Mouse (Mus musculus) liver, embryonic 12.5 days (tissue): ENCODE measurements at regions not wholly inside any gene's neighbourhood (a gene's known extent, or its start where the extent isn't known, plus 50 kb on each side); places are given as distances from the start of the nearest gene placed in this dataset.

Source experiments
- ATAC-seq: fragments of 200-750 bp; cut with Nextera tagmentation; 2 replicates; pipeline ENCODE4 v1.8.0; 2017; ENCODE audit warnings: moderate number of reproducible peaks, mild to moderate bottlenecking, moderate library complexity
- H3K27ac ChIP-seq: fragments of 300-500 bp; sonication (generic); 2 replicates; pipeline ENCODE4 v1.5.1; 2016; ENCODE audit warnings: mild to moderate bottlenecking
- H3K27me3 ChIP-seq: fragments of 300-500 bp; sonication (generic); replicated peaks from 2 replicates; pipeline ENCODE4 v1.6.1; 2016; ENCODE audit warnings: mild to moderate bottlenecking, moderate library complexity
- H3K36me3 ChIP-seq: fragments of 300-500 bp; sonication (generic); 2 replicates; pipeline ENCODE4 v1.6.1; 2016; ENCODE audit warnings: mild to moderate bottlenecking, moderate library complexity
- H3K4me1 ChIP-seq: fragments of 300-500 bp; sonication (generic); 2 replicates; pipeline ENCODE4 v1.6.1; 2016
- H3K4me2 ChIP-seq: fragments of 300-500 bp; sonication (generic); 2 replicates; pipeline ENCODE4 v1.6.1; 2016; ENCODE audit warnings: mild to moderate bottlenecking, moderate library complexity
- H3K4me3 ChIP-seq: fragments of 300-500 bp; sonication (generic); 2 replicates; pipeline ENCODE4 v1.5.1; 2016; ENCODE audit warnings: mild to moderate bottlenecking, moderate library complexity
- H3K9ac ChIP-seq: fragments of 300-500 bp; sonication (generic); 2 replicates; pipeline ENCODE4 v1.6.1; 2016; ENCODE audit warnings: mild to moderate bottlenecking, moderate library complexity
- H3K9me3 ChIP-seq: fragments of 300-500 bp; sonication (generic); replicated peaks from 2 replicates; pipeline ENCODE4 v1.6.1; 2016; ENCODE audit warnings: mild to moderate bottlenecking, moderate library complexity
- WGBS: fragments of 180-500 bp; shearing (Covaris S2); methylation state at CpG from one replicate; pipeline ENCODE4 v1.1.7; 2016; ENCODE audit not compliant: insufficient replicate concordance; 5-methylcytosine and 5-hydroxymethylcytosine counted together

DNA sequence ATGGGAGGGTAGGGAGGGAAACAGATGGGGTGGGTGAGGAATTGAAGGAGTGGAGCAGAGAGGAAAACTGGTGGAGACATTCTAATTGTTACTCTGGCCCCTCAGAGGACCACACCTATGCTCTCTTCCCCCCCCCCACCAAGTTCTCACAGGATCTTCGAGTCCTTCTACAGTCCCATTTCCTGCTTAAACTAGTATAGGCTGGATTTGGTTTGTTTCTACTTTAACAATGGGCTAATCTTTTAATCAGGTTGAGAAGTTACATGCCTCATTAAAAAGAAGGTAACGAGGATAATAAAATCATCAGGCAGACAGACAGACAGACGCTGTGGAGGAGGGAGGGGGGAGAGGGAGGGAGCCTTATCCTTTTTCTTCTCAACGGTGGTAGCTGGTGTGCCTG lies 167.7 kb upstream of the Prok2 start:
- Histone ChIP-seq H3K27me3 (peaks cover 16% of the 10 kb centered on the region), H3K4me3 (no peak overlapping the region)
- no peak for ATAC-seq

DNA sequence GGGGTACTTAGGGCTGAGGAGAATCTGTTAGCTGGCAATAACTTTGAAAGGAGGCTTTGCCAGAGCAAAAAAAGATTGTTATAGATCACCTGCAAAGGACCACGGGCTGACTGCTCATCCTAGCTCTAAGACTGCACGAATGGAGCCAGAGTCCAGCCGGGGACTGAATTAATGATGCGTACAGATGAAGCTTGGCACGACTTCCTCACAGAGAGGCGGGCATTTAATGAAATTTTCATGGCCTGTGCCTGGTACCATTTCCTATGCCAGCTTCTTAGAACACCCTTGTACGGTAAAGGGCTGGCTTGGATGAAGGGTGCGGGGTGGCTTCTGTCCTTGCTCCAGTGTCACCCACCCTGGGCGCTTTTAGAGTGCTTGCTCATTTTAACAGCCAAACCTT lies 166.0 kb upstream of the Prok2 start:
- no peak for ATAC-seq
- no peaks in the 10 kb centered on the region for H3K9me3 ChIP-seq
- 72% methylated on average over 9 of the region's 9 CpGs for WGBS
- no peak overlapping the region for H3K4me2 ChIP-seq
- H3K27me3 ChIP-seq, result peaks cover 27% of the 10 kb centered on the region
- no peak overlapping the region for H3K4me3 ChIP-seq
- H3K36me3 ChIP-seq, result no peaks in the 10 kb centered on the region
- no peaks in the 10 kb centered on the region for H3K4me1 ChIP-seq
- no peak overlapping the region for H3K27ac ChIP-seq
- no peak overlapping the region for H3K9ac ChIP-seq

More for the DNA sequence above, 167.7 kb upstream of the Prok2 start:
- H3K9ac ChIP-seq, result no peak overlapping the region
- no peaks in the 10 kb centered on the region for H3K9me3 ChIP-seq
- WGBS, result 34% methylated on average over 4 of the region's 4 CpGs
- H3K4me1 ChIP-seq, result no peaks in the 10 kb centered on the region
- H3K36me3 ChIP-seq, result no peaks in the 10 kb centered on the region
- H3K4me2 ChIP-seq, result no peak overlapping the region
- H3K27ac ChIP-seq, result no peak overlapping the region

DNA sequence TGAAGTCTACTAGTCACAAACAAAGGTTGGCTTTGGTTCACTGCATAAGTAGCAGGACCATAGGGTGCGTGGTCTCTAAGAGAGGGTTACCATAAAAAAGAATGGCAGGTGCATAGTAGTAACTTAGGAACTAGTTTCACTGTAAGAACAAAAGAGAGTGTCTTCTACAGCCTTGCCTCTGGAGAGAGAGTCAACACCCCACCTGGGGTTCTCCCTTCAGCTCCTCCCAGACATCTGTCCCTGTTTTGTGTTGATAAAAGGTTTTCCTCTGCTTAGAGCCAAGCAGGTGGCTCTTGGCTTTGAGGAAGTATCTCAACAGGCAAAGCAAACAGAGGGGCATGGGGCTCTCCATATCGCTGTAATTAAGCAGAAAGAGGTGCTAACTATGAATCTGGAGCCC lies 165.6 kb upstream of the Prok2 start:
- Histone ChIP-seq H3K27me3 (peaks cover 27% of the 10 kb centered on the region), H3K27ac (no peak overlapping the region), H3K9me3 (no peaks in the 10 kb centered on the region), H3K9ac (no peak overlapping the region), H3K36me3 (no peaks in the 10 kb centered on the region), H3K4me1 (no peaks in the 10 kb centered on the region), H3K4me3 (no peak overlapping the region), H3K4me2 (no peak overlapping the region)
- WGBS, result 48% methylated on average over 2 of the region's 2 CpGs
- no peak for ATAC-seq

DNA sequence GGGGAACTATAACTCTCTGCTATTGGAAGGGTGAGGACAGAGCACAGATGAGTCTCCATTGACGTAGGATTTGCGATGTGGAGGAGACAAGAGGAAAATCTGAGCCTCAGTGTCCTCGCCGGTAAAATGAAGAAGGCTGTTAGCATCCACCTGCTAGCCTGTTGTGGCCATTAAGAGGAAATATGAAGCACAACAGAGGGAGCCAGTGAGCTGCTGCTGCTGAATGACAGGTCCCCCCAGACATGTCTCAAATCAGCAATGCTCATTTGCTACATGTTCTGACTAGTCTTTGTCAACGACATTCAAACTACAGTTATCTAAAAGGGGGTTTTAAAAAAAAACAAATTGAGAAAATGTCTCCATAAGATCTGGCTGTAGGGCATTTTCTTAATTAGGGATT lies 164.6 kb upstream of the Prok2 start:
- H3K27me3 ChIP-seq, result peaks cover 27% of the 10 kb centered on the region
- WGBS, result 65% methylated on average over 5 of the region's 5 CpGs
- no peak overlapping the region for H3K4me2 ChIP-seq
- no peaks in the 10 kb centered on the region for H3K36me3 ChIP-seq
- ATAC-seq, result no peak
- no peaks in the 10 kb centered on the region for H3K9me3 ChIP-seq
- H3K9ac ChIP-seq, result no peak overlapping the region
- no peak overlapping the region for H3K27ac ChIP-seq
- no peak overlapping the region for H3K4me3 ChIP-seq
- no peaks in the 10 kb centered on the region for H3K4me1 ChIP-seq

DNA sequence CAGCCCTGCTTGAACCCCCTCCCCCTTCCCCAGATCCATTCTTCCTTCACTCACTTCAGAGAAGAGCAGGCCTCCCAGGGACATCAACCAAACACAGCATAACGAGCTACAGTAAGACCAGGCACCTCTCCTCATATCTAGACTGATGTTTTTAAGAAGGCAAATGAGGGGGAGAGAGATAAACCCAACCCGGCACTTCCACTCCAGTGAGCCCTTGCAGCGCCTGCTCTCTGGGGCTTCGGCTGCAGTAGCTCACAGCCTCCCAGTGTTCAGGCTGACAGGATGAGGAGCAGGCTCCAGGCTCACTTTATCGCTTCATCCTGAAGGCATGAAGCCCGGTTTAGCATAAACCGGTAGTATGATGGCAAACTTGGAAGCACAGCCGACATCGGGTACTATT lies 162.9 kb upstream of the Prok2 start:
- no peaks in the 10 kb centered on the region for H3K36me3 ChIP-seq
- no peak overlapping the region for H3K27ac ChIP-seq
- no peaks in the 10 kb centered on the region for H3K4me1 ChIP-seq
- no peaks in the 10 kb centered on the region for H3K9me3 ChIP-seq
- peaks cover 35% of the 10 kb centered on the region for H3K27me3 ChIP-seq
- H3K9ac ChIP-seq, result no peak overlapping the region
- no peak overlapping the region for H3K4me2 ChIP-seq
- WGBS, result 30% methylated on average over 9 of the region's 9 CpGs
- no peak overlapping the region for H3K4me3 ChIP-seq
- no peak for ATAC-seq

DNA sequence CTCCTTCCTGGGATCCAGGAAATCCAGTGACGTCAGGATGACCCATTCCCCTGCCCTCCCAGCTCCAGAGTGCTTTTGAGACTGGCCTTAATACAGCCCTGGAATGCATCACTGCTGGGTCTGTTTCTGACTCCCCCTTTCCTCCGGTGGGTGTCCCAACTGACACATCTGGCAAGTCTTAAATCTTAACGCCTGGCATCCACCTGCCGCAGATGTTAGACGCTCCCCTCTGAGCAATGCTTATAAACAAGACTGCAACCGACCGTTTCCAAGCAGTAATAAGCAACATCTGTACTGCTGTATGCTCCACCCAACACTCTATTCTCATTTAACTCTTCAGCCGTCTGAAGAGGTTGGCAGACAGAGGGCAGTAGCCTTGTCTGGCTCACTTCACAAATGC lies 161.7 kb upstream of the Prok2 start:
- no peak overlapping the region for H3K4me2 ChIP-seq
- H3K27me3 ChIP-seq, result peaks cover 35% of the 10 kb centered on the region
- H3K9ac ChIP-seq, result no peak overlapping the region
- 55% methylated on average over 8 of the region's 8 CpGs for WGBS
- no peaks in the 10 kb centered on the region for H3K9me3 ChIP-seq
- no peak for ATAC-seq
- no peak overlapping the region for H3K27ac ChIP-seq
- no peak overlapping the region for H3K4me3 ChIP-seq
- H3K36me3 ChIP-seq, result no peaks in the 10 kb centered on the region
- no peaks in the 10 kb centered on the region for H3K4me1 ChIP-seq

DNA sequence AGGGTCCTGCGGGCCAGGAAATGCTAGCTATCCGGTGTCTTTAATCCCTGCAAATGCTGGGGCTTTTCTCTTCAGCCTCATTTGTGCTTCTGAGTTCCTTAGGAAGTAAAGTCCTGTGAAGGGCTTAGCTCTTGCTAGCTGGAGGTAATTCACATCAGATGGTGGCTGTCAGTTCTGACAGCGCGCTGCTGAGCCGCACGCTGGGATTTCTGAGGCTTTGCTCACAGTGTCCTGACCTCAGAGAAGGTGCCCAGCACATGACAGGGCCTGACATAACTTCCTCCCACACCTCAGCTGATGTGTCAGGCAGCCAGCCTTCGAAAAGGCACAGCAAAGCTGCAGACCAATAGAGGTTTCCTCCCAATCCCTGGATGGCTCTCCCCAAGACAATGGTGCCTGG lies 158.6 kb upstream of the Prok2 start:
- Histone ChIP-seq H3K4me2 (no peak overlapping the region), H3K36me3 (no peaks in the 10 kb centered on the region), H3K4me1 (no peaks in the 10 kb centered on the region), H3K4me3 (no peak overlapping the region), H3K9me3 (no peaks in the 10 kb centered on the region), H3K27ac (no peak overlapping the region), H3K9ac (no peak overlapping the region), H3K27me3 (peaks cover 24% of the 10 kb centered on the region)
- no peak for ATAC-seq
- WGBS, result 5% methylated on average over 7 of the region's 7 CpGs

DNA sequence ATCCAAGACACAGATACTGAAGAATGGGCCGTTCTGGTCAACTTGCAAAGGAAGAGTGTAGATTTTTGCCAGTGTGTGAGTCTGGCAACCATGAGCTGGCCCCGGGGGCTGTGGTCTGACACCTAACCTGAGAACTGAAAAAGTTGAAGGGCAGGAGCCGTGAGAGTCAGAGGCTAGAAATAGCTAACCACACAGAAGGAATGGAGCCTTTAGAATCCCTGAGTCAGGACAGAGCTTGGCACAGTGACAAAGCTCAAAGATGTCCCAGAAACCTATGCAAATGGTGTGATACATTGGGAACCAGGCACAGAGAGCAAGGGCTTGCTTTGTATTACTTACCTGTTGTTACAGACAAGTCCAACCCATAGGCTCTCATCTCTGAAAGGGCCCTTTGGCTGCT lies 157.9 kb upstream of the Prok2 start:
- H3K36me3 ChIP-seq, result no peaks in the 10 kb centered on the region
- H3K9ac ChIP-seq, result no peak overlapping the region
- no peak overlapping the region for H3K4me2 ChIP-seq
- no peak overlapping the region for H3K27ac ChIP-seq
- H3K9me3 ChIP-seq, result no peaks in the 10 kb centered on the region
- peaks cover 20% of the 10 kb centered on the region; the same call in 1 of the 2 replicates for H3K27me3 ChIP-seq
- no peak for ATAC-seq
- H3K4me3 ChIP-seq, result no peak overlapping the region
- H3K4me1 ChIP-seq, result no peaks in the 10 kb centered on the region
- WGBS, result 59% methylated on average over 3 of the region's 3 CpGs

DNA sequence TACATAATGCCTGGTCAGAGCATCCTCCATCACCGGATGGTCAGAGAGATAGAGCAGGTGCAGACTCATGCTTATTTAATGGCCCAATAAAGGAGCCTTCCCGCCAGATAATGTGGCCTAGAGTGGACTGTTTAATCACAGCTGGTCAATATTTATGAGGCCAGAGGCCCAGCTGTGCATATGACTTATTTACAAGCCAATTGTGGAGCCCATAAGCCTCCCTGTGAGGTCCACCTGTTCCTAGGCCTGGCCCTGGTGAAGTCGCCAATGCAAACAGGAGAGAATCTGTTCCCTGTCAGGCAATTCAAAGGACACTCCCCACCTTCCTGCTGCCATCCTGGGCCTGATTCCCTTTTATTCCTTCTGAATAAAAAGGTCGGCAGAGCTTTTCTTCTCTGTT lies 155.4 kb upstream of the Prok2 start:
- no peak overlapping the region for H3K27ac ChIP-seq
- no peak overlapping the region for H3K9ac ChIP-seq
- no peak overlapping the region for H3K4me2 ChIP-seq
- H3K27me3 ChIP-seq, result peaks cover 8% of the 10 kb centered on the region; the same call in 1 of the 2 replicates
- ATAC-seq, result no peak
- no peaks in the 10 kb centered on the region for H3K9me3 ChIP-seq
- WGBS, result 57% methylated on average over 4 of the region's 4 CpGs
- H3K4me3 ChIP-seq, result no peak overlapping the region
- H3K4me1 ChIP-seq, result no peaks in the 10 kb centered on the region
- no peaks in the 10 kb centered on the region for H3K36me3 ChIP-seq

DNA sequence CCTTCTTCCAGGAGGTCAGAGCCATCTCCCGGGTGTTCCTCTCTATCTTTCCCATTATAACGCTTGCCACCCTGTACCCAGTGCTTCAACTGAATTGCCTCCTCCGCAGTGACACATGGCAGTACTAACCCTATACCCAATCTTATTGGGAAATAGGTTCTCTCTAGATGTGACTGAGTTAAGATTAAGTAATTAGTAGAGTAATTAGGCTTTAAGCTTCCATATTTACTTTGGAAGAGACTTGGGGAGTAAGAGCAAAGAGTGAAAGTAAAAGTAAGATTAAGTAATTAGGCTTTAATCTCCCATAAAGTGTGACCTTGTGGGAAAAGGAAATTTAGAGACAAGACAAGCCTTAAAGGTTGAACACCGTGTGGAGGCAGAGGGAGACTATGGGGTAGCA lies 148.7 kb upstream of the Prok2 start:
- Histone ChIP-seq H3K27ac (no peak overlapping the region), H3K9ac (no peak overlapping the region), H3K4me3 (no peak overlapping the region), H3K4me2 (no peak overlapping the region), H3K27me3 (no peaks in the 10 kb centered on the region), H3K4me1 (no peaks in the 10 kb centered on the region), H3K9me3 (no peaks in the 10 kb centered on the region), H3K36me3 (no peaks in the 10 kb centered on the region)
- no peak for ATAC-seq
- 75% methylated on average over 4 of the region's 4 CpGs for WGBS

DNA sequence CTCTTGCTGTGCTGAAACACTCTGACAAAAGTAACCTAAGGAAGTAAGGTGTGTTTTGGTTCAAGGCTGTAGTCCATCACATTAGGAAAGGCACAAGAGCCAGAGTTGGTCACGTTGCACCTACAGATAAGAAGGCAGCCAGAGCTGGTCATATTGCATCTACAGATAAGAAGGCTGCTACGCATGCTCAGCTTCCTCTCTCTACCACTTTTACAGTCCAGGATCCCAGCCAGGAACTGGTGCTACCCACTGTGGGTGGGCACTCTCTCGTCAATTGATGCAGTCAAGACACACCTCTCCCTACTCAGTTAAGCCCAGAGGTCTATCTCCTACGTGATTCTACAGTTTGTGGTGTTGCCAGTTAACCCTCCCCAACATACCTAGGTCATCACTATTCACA lies 147.8 kb upstream of the Prok2 start:
- no peak for ATAC-seq
- H3K4me2 ChIP-seq, result no peak overlapping the region
- no peaks in the 10 kb centered on the region for H3K4me1 ChIP-seq
- H3K36me3 ChIP-seq, result no peaks in the 10 kb centered on the region
- no peak overlapping the region for H3K27ac ChIP-seq
- H3K27me3 ChIP-seq, result no peaks in the 10 kb centered on the region
- H3K9ac ChIP-seq, result no peak overlapping the region
- no peak overlapping the region for H3K4me3 ChIP-seq
- WGBS, result 26% methylated on average over 4 of the region's 4 CpGs
- H3K9me3 ChIP-seq, result no peaks in the 10 kb centered on the region

DNA sequence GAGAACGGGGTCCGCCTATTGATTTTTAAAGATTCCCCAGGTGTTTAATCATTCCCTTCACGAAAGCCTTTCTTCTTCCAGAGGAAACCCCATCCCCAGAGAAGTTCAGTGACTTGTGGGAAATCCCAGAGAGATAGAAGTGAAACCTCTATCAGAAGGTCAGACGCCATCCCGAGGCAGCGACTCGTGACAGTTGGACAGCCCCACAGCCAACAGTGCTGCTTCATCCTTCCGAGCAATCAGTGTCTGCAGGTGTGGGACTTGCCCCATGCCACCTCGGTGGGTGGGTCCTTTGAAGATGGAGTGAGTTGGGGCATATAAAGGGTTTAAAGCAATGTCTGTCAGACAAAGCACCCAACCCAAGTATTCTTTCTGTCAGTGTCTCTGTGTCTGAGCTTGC lies 139.9 kb upstream of the Prok2 start:
- no peak overlapping the region for H3K27ac ChIP-seq
- H3K9ac ChIP-seq, result no peak overlapping the region
- WGBS, result 58% methylated on average over 9 of the region's 9 CpGs
- H3K4me1 ChIP-seq, result no peaks in the 10 kb centered on the region
- H3K27me3 ChIP-seq, result no peaks in the 10 kb centered on the region
- no peak overlapping the region for H3K4me2 ChIP-seq
- H3K4me3 ChIP-seq, result no peak overlapping the region
- no peaks in the 10 kb centered on the region for H3K9me3 ChIP-seq
- no peak for ATAC-seq
- no peaks in the 10 kb centered on the region for H3K36me3 ChIP-seq

DNA sequence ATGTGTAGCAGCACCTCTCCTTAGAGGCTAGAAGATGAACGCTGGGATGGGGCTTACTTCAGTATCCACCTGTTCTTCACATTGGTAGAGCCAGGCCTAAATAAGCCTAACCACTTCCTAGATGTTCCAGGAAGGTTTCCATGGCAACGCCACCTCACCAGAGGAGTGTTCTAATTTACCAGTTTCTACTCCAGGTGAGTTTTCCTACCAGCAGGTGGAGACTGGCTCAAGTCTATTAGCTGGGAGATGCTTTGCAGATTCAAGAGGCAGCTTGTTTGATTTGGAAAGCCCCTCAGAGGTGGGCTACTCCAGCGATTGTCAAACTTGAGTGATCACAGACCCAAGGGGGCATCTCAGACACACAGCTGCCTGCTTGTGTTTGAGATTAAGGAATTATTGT lies 138.8 kb upstream of the Prok2 start:
- H3K27me3 ChIP-seq, result no peaks in the 10 kb centered on the region
- no peak overlapping the region for H3K27ac ChIP-seq
- H3K4me1 ChIP-seq, result no peaks in the 10 kb centered on the region
- no peak overlapping the region for H3K4me2 ChIP-seq
- H3K9me3 ChIP-seq, result no peaks in the 10 kb centered on the region
- no peak overlapping the region for H3K4me3 ChIP-seq
- H3K36me3 ChIP-seq, result no peaks in the 10 kb centered on the region
- 49% methylated on average over 3 of the region's 3 CpGs for WGBS
- no peak overlapping the region for H3K9ac ChIP-seq
- ATAC-seq, result no peak
